Mouse (Mus musculus): ENCODE data around the gene Tecpr1.

- no peak for TF ChIP-seq CTCF (IDR thresholded peaks at IDR 0.05; ENCODE audit: low read depth, low read length)
- TF ChIP-seq GATA1 (IDR thresholded peaks at IDR 0.05; ENCODE audit: borderline replicate concordance, low read length), result no peak
- no peak for TF ChIP-seq TAL1 (conservative IDR thresholded peaks at IDR 0.05; ENCODE audit: low read depth, low read length)
- no peak for TF ChIP-seq POLR2AphosphoS5 (IDR thresholded peaks at IDR 0.05; ENCODE audit: insufficient replicate concordance, low read depth, low read length)
Observed at GRCm38 (mm10) chr5:144230216-144230615, 6.8 kb upstream of the Tecpr1 start.
